Mouse (Mus musculus): ENCODE measurements at regions not wholly inside any gene's neighbourhood (a gene's known extent, or its start where the extent isn't known, plus 50 kb on each side); places are given as distances from the start of the nearest gene placed in this dataset.
A peak's percentile ranks its signal among the peaks of the same experiment; 100 is the strongest.

GRCm38 (mm10) chr8:64542501-64542900 lies 150.4 kb downstream of the Cpe start:
- peak; percentile 68 for DNase-seq (ENCODE audit: low read depth, low spot score)

- no peak for DNase-seq (ENCODE audit: low read depth, low spot score)
Measured at GRCm38 (mm10) chr8:64539846-64540472, 152.9 kb downstream of the Cpe start.

GRCm38 (mm10) chr8:64531780-64532179 lies 161.1 kb downstream of the Cpe start:
- DNase-seq (ENCODE audit: low read depth, low spot score) = no peak

GRCm38 (mm10) chr8:64522441-64523102 lies 170.3 kb downstream of the Cpe start:
- DNase-seq (ENCODE audit: low read depth, low spot score) = no peak

GRCm38 (mm10) chr8:64519650-64520049 lies 173.2 kb downstream of the Cpe start:
- DNase-seq (ENCODE audit: low read depth, low spot score) = no peak

GRCm38 (mm10) chr8:64515923-64516322 lies 176.9 kb downstream of the Cpe start:
- no peak for DNase-seq (ENCODE audit: low read depth, low spot score)

- no peak for DNase-seq (ENCODE audit: low read depth, low spot score)
Measured at GRCm38 (mm10) chr8:64497281-64498060, 195.4 kb downstream of the Cpe start.

- DNase-seq (ENCODE audit: low read depth, low spot score) = no peak
Measured at GRCm38 (mm10) chr8:64496333-64497213, 196.3 kb downstream of the Cpe start.

- DNase-seq (ENCODE audit: low read depth, low spot score) = no peak
Measured at GRCm38 (mm10) chr8:64491561-64491960, 201.3 kb downstream of the Cpe start.

- no peak for DNase-seq (ENCODE audit: low read depth, low spot score)
Measured at GRCm38 (mm10) chr8:64488057-64488456, 204.8 kb downstream of the Cpe start.

- no peak for DNase-seq (ENCODE audit: low read depth, low spot score)
Measured at GRCm38 (mm10) chr8:64473276-64473675, 219.6 kb downstream of the Cpe start.

- no peak for DNase-seq (ENCODE audit: low read depth, low spot score)
Measured at GRCm38 (mm10) chr8:64472801-64473270, 220.0 kb downstream of the Cpe start.

- DNase-seq (ENCODE audit: low read depth, low spot score) = no peak
Measured at GRCm38 (mm10) chr8:64461136-64461535, 231.7 kb downstream of the Cpe start.

GRCm38 (mm10) chr8:64456970-64457369 lies 235.9 kb downstream of the Cpe start:
- no peak for DNase-seq (ENCODE audit: low read depth, low spot score)

GRCm38 (mm10) chr8:64454736-64455135 lies 238.1 kb downstream of the Cpe start:
- DNase-seq (ENCODE audit: low read depth, low spot score) = no peak

GRCm38 (mm10) chr8:64445366-64445765 lies 239.3 kb upstream of the Tll1 start:
- peak; percentile 89 for DNase-seq (ENCODE audit: low read depth, low spot score)

GRCm38 (mm10) chr8:64444429-64444828 lies 238.4 kb upstream of the Tll1 start:
- DNase-seq (ENCODE audit: low read depth, low spot score) = no peak

- DNase-seq (ENCODE audit: low read depth, low spot score) = no peak
Measured at GRCm38 (mm10) chr8:64438489-64438888, 232.4 kb upstream of the Tll1 start.

GRCm38 (mm10) chr8:64434648-64435047 lies 228.6 kb upstream of the Tll1 start:
- no peak for DNase-seq (ENCODE audit: low read depth, low spot score)

- DNase-seq (ENCODE audit: low read depth, low spot score) = no peak
Measured at GRCm38 (mm10) chr8:64422850-64423214, 216.8 kb upstream of the Tll1 start.

- DNase-seq (ENCODE audit: low read depth, low spot score) = no peak
Measured at GRCm38 (mm10) chr8:64422200-64422849, 216.3 kb upstream of the Tll1 start.

Data from R1 (cell line).